Mouse (Mus musculus): ENCODE results near the gene Strbp. TPM values are rescaled to one million over a fixed set of nuclear protein-coding genes. Genes with fewer than 3 reads are reported as not detected.
A peak's percentile ranks its signal among the peaks of the same experiment; 100 is the strongest.

Gene Strbp
- polyA plus RNA-seq, 1 experiment from 2014 or later = 155 TPM

DNA sequence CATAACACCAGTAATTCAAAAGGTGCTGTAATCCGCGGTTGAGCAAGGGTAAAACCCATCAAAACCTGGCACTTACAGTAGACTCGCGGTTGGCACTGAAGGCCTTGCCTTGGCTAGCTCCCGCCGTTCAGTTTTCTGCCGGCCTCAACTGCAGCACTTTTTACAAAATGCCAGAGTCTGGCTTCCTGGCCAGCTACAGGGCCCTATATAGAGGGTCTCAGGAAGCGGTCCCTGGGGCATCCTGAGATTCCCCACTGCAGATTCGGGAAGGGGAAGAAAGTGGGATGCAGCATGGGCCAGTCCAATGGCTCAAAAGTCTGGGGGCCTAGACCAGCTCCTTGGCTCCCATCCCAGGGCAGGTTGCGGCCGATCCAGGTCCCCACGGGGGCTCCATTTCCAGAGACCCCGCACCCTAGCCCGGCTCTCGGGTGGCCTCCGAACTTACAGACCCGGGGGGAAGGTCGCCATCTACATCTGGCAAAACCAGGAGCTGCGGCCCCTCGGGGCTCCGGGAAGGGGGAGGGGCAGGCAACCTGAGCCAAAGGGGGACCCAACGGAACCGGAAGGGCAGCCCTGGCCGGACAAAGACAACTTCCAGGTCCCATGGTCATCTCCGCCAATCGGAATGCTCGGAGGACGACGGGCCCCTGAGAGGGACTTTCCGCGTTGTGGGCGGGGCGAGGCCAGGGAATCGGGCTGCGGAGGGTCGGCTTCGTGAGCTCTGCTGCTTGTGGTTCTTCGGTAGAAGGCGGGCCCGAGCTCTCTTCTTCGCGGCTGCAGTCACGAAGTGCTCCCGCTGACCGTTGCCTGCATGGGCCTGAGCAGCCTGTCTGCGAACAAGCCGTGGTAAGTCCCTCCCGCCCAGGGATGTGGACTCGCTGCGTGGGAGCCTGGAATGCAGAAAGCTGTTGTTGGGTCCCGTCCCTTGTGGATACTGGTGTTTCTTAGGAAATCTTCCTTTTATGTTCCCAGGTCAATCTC, 260.8 kb downstream of the Strbp start, which contains the start of the genes Zbtb26, Zbtb6 and Rabgap1:
TSS of gene Zbtb26 (minus strand) at position 525 of the 981 bp plus-strand sequence.
TSS of gene Zbtb6 (minus strand) at position 561 of the 981 bp plus-strand sequence.
TSS of gene Rabgap1 (plus strand) at position 669 of the 981 bp plus-strand sequence.
- peak within 1 kb of the TSS; percentile 82 for H3K27ac ChIP-seq (replicated peaks; ENCODE audit: low read depth, low read length)
- H3K9ac ChIP-seq (replicated peaks; ENCODE audit: low read length) = peak within 1 kb of the TSS; percentile 91
- peak; percentile 97 for DNase-seq
- peak within 1 kb of the TSS; percentile 75 for H3K4me2 ChIP-seq (ENCODE audit: low read length)
- ATAC-seq (ENCODE audit: low FRiP score, low TSS enrichment) = peak; percentile 99
- peak within 1 kb of the TSS; percentile 92 for H3K4me3 ChIP-seq (replicated peaks; ENCODE audit: low read depth, low read length)
- H3K36me3 ChIP-seq (ENCODE audit: control insufficient read depth, insufficient read depth, low read length) = no peaks in the 10 kb centered on the region
- peaks cover 22% of the 10 kb centered on the region for H3K4me1 ChIP-seq (ENCODE audit: control insufficient read depth, insufficient read depth, low read length)
- no peaks in the 10 kb centered on the region for H3K27me3 ChIP-seq (ENCODE audit: control insufficient read depth, insufficient read depth, low read length)
- under 1% methylated on average over 51 of the region's 51 CpGs for WGBS
- no peaks in the 10 kb centered on the region for H3K9me3 ChIP-seq (ENCODE audit: control insufficient read depth, low read length)

Small RNA genes lying within 50 kb of the gene (microRNA-seq; reads per million reads assigned to microRNA genes)
- gene Mir5128 = 0.59 reads per million

Other genes starting within 250 kb of the Strbp start
- gene Gpr21, start 187.5 kb downstream of the Strbp start, polyA plus RNA-seq (2014; fragmentation: Nextera tagmentation; extraction: Ambion mirVana) = 18.7 and 25.4 TPM in 2 replicates
- 3.5 and 5.8 TPM in 2 replicates for gene Crb2, start 72.4 kb upstream of the Strbp start, polyA plus RNA-seq (2014; fragmentation: Nextera tagmentation; extraction: Ambion mirVana)